Mouse (Mus musculus) cerebellum, postnatal 4 days (tissue): Measurements from ENCODE around the gene Pdk2.
A peak's percentile ranks its signal among the peaks of the same experiment; 100 is the strongest.

Experiments
- DNase-seq, 2 experiments: peaks; one replicate each; pipeline ENCODE4 v3.0.0; 2022; ENCODE audit warnings: low spot score in 2 of 2, mixed read lengths in 1 of 2

Gene Pdk2

GRCm38 (mm10) chr11:95070140-95071107 lies 29.3 kb upstream of the Pdk2 start:
- DNase-seq = no peak

DNA sequence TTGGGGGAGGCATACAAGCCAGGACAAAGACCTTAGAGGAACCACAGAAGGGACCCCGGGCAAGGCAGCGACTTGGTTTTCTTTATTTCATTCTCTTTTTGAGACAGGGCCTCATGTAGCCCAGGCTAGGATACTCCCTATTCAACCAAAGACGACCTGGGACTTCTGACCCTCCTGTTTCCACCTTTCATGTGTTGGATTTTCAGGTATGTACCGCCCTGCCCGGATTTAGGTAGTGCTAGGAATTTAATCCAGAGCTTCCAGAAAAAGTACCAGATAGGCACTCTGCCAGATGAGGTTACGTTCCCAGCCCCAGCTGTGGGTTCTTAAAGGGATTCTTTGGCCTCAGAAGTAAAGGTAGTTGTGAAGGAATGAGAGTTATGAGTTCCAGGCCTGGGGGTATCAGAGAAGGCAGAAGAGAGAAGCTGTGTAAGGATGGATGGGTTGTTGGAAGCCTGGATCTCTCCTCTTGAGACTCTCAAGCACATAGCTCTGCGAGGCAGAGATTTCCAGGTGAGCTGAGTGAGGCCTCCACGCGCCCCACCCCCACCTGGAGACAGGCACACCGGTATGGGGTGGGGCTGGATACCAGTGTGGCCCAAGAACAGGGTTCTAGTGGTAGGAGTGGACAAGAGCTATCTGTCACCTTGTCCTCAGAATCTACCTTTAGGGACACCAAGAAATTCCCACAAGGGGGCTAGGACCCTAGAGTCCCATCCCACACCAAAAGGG lies 28.2 kb upstream of the Pdk2 start:
- DNase-seq = no peak

GRCm38 (mm10) chr11:95056768-95057501 lies 15.8 kb upstream of the Pdk2 start:
- no peak for DNase-seq

DNA sequence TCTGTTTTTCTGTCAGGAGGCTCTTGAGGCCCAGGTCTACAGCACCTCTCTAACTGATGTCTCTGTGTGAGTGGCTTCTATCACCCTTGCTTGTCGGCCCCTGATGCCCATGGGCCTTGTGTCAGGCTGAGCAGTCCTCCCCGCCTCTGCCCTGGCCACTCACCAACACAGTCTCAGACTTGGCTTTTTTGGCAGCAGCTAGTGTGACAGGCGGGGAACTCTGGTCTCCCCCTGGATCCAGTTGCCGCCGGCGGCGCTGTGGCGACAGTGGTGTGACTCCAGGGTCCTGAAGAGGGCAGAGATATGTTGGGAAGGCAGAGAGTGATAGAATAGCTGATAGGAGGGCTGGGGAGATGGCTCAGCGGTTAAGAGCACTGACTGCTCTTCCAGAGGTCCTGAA lies 11.9 kb upstream of the Pdk2 start:
- no peak for DNase-seq

GRCm38 (mm10) chr11:95046980-95047680 lies 6.0 kb upstream of the Pdk2 start:
- DNase-seq = peak in 1 of 2 experiments; percentile 62

GRCm38 (mm10) chr11:95044185-95044870 lies 3.2 kb upstream of the Pdk2 start:
- DNase-seq = no peak

DNA sequence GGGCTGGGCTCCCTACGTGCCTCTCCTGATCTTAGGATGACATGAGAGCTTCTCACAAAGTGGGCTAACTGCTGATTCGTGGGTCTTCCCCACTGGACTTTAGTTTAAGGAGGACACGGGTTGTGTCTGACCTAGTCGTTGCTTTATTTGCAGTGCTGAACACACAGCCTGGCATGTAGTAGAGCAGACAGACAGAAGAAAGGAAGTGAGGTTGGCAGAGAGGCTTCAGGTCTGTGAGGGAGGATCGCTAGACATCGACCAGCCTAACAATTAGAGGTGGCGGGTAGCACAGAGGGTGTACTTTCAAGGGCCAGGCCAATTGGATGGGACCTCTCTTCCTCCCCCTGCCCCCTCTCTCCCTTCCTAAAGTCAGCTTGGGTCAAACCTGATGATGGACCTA lies 2.5 kb upstream of the Pdk2 start:
- no peak for DNase-seq

GRCm38 (mm10) chr11:95043060-95043459 lies 1.9 kb upstream of the Pdk2 start:
- no peak for DNase-seq

GRCm38 (mm10) chr11:95042096-95042495 lies 942 bp upstream of the Pdk2 start:
- DNase-seq = peak in 1 of 2 experiments; percentile 84

DNA sequence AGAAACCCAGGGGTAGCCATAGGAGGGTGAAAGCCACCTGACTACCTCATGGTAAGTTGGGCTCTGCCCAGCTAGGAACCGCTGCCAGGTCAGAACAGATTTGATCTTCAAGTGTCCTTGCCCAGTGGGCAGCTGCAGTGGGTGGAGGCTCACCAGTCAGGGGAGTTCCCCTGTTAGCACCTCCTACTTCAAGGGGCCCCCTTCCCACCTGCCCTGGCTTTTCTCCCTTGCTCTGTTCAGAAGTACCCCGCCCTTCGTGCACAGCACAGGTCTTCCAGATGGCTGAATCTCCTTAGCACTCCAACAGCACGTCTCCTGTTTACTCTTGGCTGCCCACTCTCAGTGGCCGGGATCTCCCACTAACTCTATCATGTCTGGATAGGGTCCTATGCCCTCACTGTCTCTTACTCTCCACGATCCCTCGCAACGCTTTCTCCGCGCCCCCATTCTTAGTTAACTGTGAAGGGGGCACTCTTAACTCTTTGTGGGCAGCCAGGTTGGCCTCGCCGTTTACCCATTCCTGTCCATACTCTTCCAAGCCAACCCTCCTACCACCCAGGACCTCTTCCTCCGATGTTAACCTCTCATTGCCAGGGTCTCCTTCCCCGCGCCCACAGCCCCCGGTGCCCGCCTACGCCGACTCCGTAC lies 539 bp downstream of the Pdk2 start:
- DNase-seq = peak in 1 of 2 experiments; percentile 50

DNA sequence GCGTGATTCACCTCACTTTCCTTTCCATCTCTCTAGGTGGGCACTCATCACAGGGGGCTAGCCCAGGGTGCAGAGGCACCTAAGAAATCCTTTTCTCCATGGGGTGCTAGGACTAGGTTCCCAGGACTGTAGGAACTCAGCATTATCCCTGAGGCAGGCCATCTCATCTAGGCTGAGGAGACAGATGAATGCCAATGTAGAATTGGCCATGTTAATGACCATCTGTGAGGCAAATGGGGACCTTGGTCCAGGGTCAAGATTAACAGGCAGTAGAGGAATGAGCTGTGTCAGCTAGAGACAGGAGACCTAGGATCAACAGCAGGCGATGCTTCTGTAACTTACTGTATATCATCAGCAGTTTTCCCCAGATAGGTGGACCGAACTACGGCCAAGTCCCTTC lies 1.4 kb downstream of the Pdk2 start:
- DNase-seq = no peak

DNA sequence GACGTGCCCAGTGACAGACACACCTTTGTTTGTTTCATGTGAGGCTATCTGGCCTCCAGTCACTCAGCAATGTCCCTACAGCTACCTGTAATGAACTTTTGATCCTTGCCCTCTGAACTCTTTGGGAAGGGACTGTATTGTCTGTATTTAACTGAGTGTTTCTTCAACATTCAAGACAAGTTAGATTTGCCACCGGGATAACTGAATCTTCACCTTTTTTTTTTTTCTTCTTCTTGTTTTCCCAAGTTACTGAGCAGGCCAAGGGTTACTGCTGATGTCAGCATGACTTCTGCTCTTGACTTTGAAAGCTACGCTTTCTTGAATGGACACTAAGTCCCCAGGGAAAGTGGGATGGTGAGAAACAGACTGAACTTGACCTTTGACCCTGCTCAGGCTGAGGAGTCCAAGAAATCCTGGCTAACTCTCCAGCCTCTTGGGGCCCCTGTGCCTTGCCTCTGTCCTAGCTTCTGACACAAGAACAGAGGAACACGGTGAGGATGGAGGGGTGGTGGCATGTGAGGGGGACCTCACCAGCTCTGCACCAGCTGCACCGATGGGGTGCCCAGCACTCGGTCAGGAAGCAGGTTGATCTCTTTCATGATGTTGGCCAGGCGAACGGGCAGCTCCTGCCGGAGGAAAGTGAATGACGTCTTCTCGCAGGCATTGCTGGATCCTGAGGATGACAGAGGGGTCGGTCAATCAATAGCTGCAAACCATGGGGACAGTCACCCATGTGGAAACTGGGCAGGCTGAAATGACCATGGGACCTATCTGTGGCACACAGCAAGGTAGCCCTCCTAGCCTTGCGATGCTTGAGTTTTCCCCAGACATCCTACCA lies 2.1 kb downstream of the Pdk2 start:
- DNase-seq = no peak

DNA sequence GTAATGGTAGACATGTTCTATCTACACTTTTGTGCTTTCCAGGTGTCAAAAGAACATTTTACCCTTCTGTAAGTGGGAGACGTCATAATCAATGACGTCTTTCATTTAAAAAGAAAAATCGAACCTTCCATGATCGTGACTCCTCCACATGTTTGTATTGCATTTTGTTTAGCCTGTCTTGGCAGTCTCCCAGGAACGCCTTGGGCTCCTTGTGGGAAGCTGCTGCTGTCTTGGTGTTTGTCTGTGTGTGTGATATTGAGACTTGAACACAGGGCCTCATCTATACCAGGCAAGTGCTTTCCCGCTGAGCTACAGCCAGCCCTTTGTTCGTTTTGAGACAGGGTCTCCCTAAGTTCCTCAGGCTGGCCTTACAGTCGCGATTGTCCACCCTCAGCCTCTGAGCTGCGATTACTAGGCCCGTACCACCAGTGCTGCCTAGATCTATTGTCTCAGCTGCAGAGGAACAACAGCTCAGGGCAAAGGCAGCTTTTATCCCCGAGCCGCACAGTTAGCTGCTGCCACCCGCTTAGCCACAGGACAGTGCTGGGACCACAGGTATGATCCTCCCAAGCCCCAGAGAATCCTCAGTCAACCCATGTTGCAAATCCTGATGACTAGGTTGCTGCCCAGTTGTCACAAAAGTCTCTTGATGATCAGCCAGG lies 2.9 kb downstream of the Pdk2 start:
- DNase-seq = no peak

- peak in 1 of 2 experiments; percentile 50 for DNase-seq
Observed at GRCm38 (mm10) chr11:95037306-95037705, 3.8 kb downstream of the Pdk2 start.

- DNase-seq = no peak
Observed at GRCm38 (mm10) chr11:95036521-95036920, 4.6 kb downstream of the Pdk2 start.

GRCm38 (mm10) chr11:95034902-95035301 lies 6.3 kb downstream of the Pdk2 start:
- DNase-seq = no peak

GRCm38 (mm10) chr11:95033617-95034016 lies 7.5 kb downstream of the Pdk2 start:
- no peak for DNase-seq

DNA sequence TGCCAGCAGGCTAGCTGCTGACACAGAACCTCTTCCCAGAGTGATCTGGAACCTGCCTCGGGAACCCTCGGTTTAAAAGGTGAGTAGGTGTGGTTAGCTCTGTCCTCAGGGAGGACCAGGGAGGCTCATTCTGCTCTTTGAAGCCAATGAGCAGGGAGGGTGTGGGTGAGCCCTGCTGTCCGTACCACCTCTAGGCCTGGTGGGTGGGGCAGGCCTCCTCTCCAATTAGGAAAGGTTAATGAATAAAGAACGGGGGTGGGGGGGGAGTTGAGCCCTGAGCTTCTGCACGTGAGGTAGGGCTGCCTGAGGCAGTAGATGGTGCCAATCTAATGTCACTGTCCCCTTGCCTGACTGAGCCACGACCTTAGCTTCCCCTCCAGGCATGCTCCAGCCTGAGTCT lies 8.2 kb downstream of the Pdk2 start:
- no peak for DNase-seq
